Mouse (Mus musculus) small intestine, adult 2 months (tissue): ENCODE measurements at regions not wholly inside any gene's neighbourhood (a gene's known extent, or its start where the extent isn't known, plus 50 kb on each side); places are given as distances from the start of the nearest gene placed in this dataset.

Experiments used
- CTCF ChIP-seq: fragments of 200-500 bp; IDR thresholded peaks from 2 replicates; pipeline ENCODE4 v1.5.1; 2012; ENCODE audit warnings: low read depth, mild to moderate bottlenecking, control low read depth, inconsistent platforms, low read length, moderate library complexity, mixed read lengths; ENCODE audit not compliant: insufficient replicate concordance, insufficient read length; ENCODE audit errors: extremely low read depth
- POLR2A ChIP-seq: fragments of 200-500 bp; IDR thresholded peaks from 2 replicates; pipeline ENCODE4 v1.6.1; 2012; ENCODE audit warnings: low read depth, mild to moderate bottlenecking, control low read depth, inconsistent platforms, low read length, moderate library complexity

GRCm38 (mm10) chr1:63947278-63947677, 174.8 kb downstream of the Klf7 start:
- TF ChIP-seq POLR2A (no peak), CTCF (no peak)
